Mouse (Mus musculus) forebrain, embryonic 16.5 days (tissue): Measurements from ENCODE around the gene 2610318N02Rik. TPM values are rescaled to one million over a fixed set of nuclear protein-coding genes. Genes with fewer than 3 reads are reported as not detected.
A peak's percentile ranks its signal among the peaks of the same experiment; 100 is the strongest.

ENCODE experiments used
- ATAC-seq: fragments of 200-750 bp; cut with Nextera tagmentation; 2 replicates; pipeline ENCODE4 v1.8.0; 2017; ENCODE audit warnings: mild to moderate bottlenecking, moderate library complexity
- H3K27ac ChIP-seq: fragments of 300-500 bp; sonication (generic); 2 replicates; pipeline ENCODE4 v1.5.1; 2014; ENCODE audit warnings: low read length, control low read depth
- H3K27me3 ChIP-seq: fragments of 300-500 bp; sonication (generic); replicated peaks from 2 replicates; pipeline ENCODE4 v1.6.1; 2014; ENCODE audit warnings: low read length; ENCODE audit not compliant: control insufficient read depth, insufficient read depth
- H3K36me3 ChIP-seq: fragments of 300-500 bp; sonication (generic); 2 replicates; pipeline ENCODE4 v1.6.1; 2014; ENCODE audit not compliant: control insufficient read depth, insufficient read depth
- H3K4me1 ChIP-seq: fragments of 300-500 bp; sonication (generic); replicated peaks from 2 replicates; pipeline ENCODE4 v1.6.1; 2014; ENCODE audit warnings: low read length; ENCODE audit not compliant: control insufficient read depth, insufficient read depth
- H3K4me2 ChIP-seq: fragments of 300-500 bp; sonication (generic); 2 replicates; pipeline ENCODE4 v1.6.1; 2014; ENCODE audit warnings: mild to moderate bottlenecking, low read length, control low read depth
- H3K4me3 ChIP-seq: fragments of 300-500 bp; sonication (generic); replicated peaks from 2 replicates; pipeline ENCODE4 v1.5.1; 2014; ENCODE audit warnings: mild to moderate bottlenecking, low read length, control low read depth
- H3K9ac ChIP-seq: fragments of 300-500 bp; sonication (generic); replicated peaks from 2 replicates; pipeline ENCODE4 v1.6.1; 2014; ENCODE audit warnings: low read depth, low read length, control low read depth
- H3K9me3 ChIP-seq: fragments of 300-500 bp; sonication (generic); 2 replicates; pipeline ENCODE4 v1.6.1; 2016; ENCODE audit warnings: low read length; ENCODE audit not compliant: control insufficient read depth
- WGBS: fragments of 180-500 bp; shearing (Covaris S2); extraction: QIAGEN DNeasy Blood & Tissue Kit; methylation state at CpG from one replicate; pipeline ENCODE4 v1.1.7; 2014; 5-methylcytosine and 5-hydroxymethylcytosine counted together
- polyA plus RNA-seq: library from polyadenylated mRNA; unstranded; fragments of >200 nt; fragmentation: Nextera tagmentation; extraction: Ambion mirVana; gene quantifications from 2 replicates; pipeline ENCODE4 v1.2.1, GENCODE M21; 2015

The 2610318N02Rik gene
- polyA plus RNA-seq, 1 experiment from 2014 or later, result 21.2 TPM

GRCm38 (mm10) chr16:17121569-17121968, 3.4 kb downstream of the 2610318N02Rik start:
- WGBS, result 32% methylated on average over 14 of the region's 14 CpGs
- H3K36me3 ChIP-seq, result no peaks in the 10 kb centered on the region
- no peak overlapping the region for H3K27ac ChIP-seq
- peak overlapping the region; percentile 35 for H3K4me3 ChIP-seq
- peak overlapping the region; percentile 22 for H3K4me2 ChIP-seq
- H3K9ac ChIP-seq, result peak overlapping the region; percentile 39; the same call in 1 of the 2 replicates
- ATAC-seq, result peak; percentile 57
- no peaks in the 10 kb centered on the region for H3K27me3 ChIP-seq
- no peaks in the 10 kb centered on the region for H3K9me3 ChIP-seq
- peaks cover 23% of the 10 kb centered on the region for H3K4me1 ChIP-seq

DNA sequence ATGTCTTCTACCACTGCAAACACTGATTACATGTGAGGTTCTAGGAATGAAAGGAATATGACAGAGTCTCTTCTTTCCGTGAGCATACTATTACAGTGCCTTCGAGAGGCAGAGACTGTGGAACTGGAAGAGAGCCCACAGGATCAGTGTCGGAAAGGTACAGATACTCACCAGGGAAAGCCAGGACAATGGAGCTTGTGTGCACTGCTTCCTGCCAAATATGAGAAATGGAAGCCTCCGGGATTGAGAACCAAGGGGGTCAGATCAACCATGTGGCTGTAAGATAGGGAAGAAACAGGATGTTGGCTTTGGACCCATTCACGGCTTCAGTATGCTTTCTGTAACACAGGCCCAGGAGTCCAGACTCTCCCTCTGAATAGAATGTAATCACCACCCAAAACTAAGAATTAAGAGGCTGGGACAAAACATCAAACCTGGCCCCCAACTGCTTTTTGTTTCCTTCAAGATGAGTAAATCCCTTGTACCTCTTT, 7.6 kb downstream of the 2610318N02Rik start:
- no peak overlapping the region for H3K27ac ChIP-seq
- H3K27me3 ChIP-seq, result no peaks in the 10 kb centered on the region
- no peak overlapping the region for H3K9ac ChIP-seq
- H3K36me3 ChIP-seq, result no peaks in the 10 kb centered on the region; the same call in 1 of the 2 replicates
- H3K4me2 ChIP-seq, result no peak overlapping the region
- H3K4me1 ChIP-seq, result no peaks in the 10 kb centered on the region; the same call in 1 of the 2 replicates
- no peaks in the 10 kb centered on the region for H3K9me3 ChIP-seq
- 85% methylated on average over 5 of the region's 5 CpGs for WGBS
- no peak overlapping the region for H3K4me3 ChIP-seq
- no peak for ATAC-seq

DNA sequence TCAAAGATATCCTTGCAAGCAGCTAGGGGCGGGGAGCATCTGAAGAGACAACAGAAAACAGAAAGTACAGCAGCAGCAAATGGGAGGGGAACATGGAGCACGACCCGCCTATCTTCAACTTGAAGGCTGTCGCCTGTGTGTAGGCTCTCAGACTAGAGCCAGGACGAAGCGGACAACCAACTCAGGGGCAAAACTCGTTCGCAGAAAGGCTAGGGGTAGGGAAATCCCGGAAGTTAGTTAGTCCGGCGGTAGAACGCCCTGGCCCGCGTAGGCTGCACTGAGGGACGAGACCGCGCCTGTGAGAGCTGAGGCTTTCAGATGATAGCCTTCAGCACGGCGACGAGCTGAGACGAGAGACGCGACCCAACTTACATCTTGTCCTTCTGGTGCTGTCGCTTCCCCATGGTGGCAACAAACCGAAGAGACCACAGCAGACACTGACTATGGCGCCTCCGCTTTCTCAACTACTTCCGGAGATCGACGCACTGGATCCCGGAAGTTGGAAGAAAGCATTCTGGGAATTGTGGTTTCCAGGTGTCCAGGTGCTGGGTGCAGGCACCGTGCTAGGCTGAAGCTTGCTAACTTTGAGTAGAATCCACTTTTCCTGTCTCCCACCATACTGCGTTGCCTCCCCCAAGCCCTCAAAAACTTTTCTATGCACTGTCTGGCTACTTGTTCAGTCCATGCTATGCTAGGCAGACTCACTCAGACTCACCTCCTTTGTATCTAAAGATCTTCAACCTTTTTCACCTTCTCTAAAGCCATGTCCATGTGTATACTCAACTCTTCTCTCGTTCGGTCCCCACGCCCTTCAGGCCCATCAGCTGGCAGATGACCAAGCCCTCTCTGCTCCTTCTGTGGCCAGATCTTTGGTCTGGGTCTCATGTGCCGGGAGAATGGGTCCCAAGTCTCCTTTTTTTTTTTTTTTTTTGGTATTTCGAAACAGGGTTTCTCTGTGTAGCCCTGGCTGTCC, 13.9 kb downstream of the 2610318N02Rik start, which contains the start of gene Ppil2:
Gene Ppil2 (minus strand): TSS at position 487 of the 973 bp plus-strand sequence.
- Histone ChIP-seq H3K27me3 (no peaks in the 10 kb centered on the region), H3K9me3 (no peaks in the 10 kb centered on the region), H3K4me1 (peaks cover 12% of the 10 kb centered on the region), H3K9ac (peak within 1 kb of the TSS; percentile 79), H3K4me2 (peak within 1 kb of the TSS; percentile 79), H3K4me3 (peak within 1 kb of the TSS; percentile 81), H3K27ac (0 out of 2 replicates have a peak within 1 kb of the TSS, but pooled peaks have one; percentile 58), H3K36me3 (peaks cover 12% of the 10 kb centered on the region)
- WGBS, result 8% methylated on average over 37 of the region's 38 CpGs
- ATAC-seq, result peak; percentile 95

DNA sequence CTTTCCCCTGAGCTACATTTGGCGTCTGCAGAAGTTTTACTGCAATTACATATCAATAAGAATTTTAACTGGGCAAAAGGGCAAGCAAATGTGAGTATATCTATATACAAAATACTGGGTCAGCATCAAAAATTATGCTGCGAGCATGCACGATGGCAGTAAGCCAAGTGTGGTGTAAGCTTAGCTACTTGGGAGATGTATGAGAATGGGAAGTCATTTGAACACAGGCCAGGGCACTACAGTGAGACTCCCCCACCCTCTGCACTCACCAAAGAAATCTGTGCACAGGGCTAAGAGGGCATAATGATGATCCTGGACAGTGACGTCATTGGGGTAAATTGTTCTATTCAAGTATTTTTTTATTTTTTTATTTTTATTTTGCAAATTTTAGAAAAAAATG, 20.4 kb downstream of the 2610318N02Rik start:
- H3K9me3 ChIP-seq, result no peaks in the 10 kb centered on the region
- no peak for ATAC-seq
- no peak overlapping the region for H3K9ac ChIP-seq
- peaks cover 16% of the 10 kb centered on the region for H3K4me1 ChIP-seq
- peaks cover 16% of the 10 kb centered on the region for H3K36me3 ChIP-seq
- no peaks in the 10 kb centered on the region for H3K27me3 ChIP-seq
- H3K4me2 ChIP-seq, result no peak overlapping the region
- no peak overlapping the region for H3K27ac ChIP-seq
- H3K4me3 ChIP-seq, result no peak overlapping the region
- WGBS, result 75% methylated on average over 4 of the region's 4 CpGs

GRCm38 (mm10) chr16:17102630-17103220, 22.2 kb downstream of the 2610318N02Rik start:
- 35% methylated on average over 7 of the region's 7 CpGs for WGBS
- Histone ChIP-seq H3K27me3 (no peaks in the 10 kb centered on the region), H3K9ac (no peak overlapping the region), H3K4me3 (no peak overlapping the region), H3K27ac (no peak overlapping the region), H3K9me3 (no peaks in the 10 kb centered on the region), H3K4me2 (no peak overlapping the region), H3K4me1 (peaks cover 13% of the 10 kb centered on the region), H3K36me3 (peaks cover 19% of the 10 kb centered on the region)
- ATAC-seq, result peak; percentile 62

DNA sequence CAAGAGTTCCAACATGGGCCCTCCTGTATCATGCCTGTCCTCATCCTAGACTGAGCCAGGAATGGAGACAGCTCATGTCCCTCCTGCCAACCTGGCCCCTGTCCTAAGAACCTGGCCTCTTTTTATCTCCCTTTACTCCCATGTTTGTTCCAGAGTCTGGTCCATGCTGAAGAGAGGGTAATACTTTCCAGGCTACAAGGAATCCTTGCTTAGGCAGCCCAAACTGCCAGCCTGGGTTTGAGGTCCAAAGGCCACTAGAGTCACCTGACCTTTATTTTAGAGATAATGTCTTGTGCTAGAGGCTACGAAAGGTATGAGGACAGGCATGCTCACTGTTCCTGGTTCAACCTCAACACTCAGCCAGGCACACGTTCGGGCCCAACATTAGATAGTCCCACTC, 28.0 kb downstream of the 2610318N02Rik start:
- Histone ChIP-seq H3K27me3 (no peaks in the 10 kb centered on the region), H3K4me2 (no peak overlapping the region), H3K4me3 (no peak overlapping the region), H3K27ac (no peak overlapping the region), H3K9me3 (no peaks in the 10 kb centered on the region), H3K9ac (no peak overlapping the region), H3K36me3 (peaks cover 21% of the 10 kb centered on the region), H3K4me1 (no peaks in the 10 kb centered on the region)
- 94% methylated on average over 3 of the region's 3 CpGs for WGBS
- ATAC-seq, result no peak

GRCm38 (mm10) chr16:17088346-17088745, 36.6 kb downstream of the 2610318N02Rik start:
- peaks cover 56% of the 10 kb centered on the region for H3K36me3 ChIP-seq

DNA sequence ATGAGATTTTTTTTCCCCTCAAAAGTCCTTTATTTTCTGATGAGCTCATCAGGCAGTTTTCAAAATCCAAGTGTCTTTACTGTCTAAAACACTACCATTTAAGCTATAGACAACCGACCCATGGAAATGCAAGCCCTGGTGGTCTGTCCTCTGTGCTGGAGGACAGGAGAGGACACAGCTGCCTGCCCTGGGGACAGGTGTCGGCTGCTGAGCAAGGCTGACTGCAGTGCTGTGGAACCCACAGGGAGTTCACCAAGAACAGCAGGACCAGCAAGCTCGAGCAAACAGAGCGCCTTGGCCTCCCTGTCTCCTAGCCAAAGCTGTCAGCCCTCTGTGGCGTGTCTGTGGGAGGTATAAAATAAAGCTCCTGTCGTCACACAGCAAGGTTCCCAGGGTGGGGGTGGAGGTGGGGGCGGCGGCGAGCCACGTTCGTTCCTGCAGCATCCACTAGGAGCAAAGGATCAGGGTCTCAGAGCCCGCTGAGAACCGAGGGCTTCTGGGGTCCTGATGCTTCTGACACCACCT, 38.2 kb downstream of the 2610318N02Rik start:
- Histone ChIP-seq H3K4me3 (no peak overlapping the region), H3K27me3 (no peaks in the 10 kb centered on the region), H3K4me1 (no peaks in the 10 kb centered on the region), H3K36me3 (peaks cover 62% of the 10 kb centered on the region), H3K9ac (no peak overlapping the region), H3K4me2 (no peak overlapping the region), H3K27ac (no peak overlapping the region), H3K9me3 (no peaks in the 10 kb centered on the region)
- 75% methylated on average over 13 of the region's 13 CpGs for WGBS
- ATAC-seq, result no peak

More at GRCm38 (mm10) chr16:17088346-17088745, 36.6 kb downstream of the 2610318N02Rik start:
- no peaks in the 10 kb centered on the region for H3K27me3 ChIP-seq
- ATAC-seq, result peak; percentile 27; the same call in 1 of the 2 replicates
- H3K4me1 ChIP-seq, result no peaks in the 10 kb centered on the region
- no peaks in the 10 kb centered on the region for H3K9me3 ChIP-seq
- H3K27ac ChIP-seq, result no peak overlapping the region
- WGBS, result 73% methylated on average over 3 of the region's 3 CpGs
- no peak overlapping the region for H3K4me3 ChIP-seq
- no peak overlapping the region for H3K9ac ChIP-seq
- no peak overlapping the region for H3K4me2 ChIP-seq

GRCm38 (mm10) chr16:17086241-17086640, 38.7 kb downstream of the 2610318N02Rik start:
- Histone ChIP-seq H3K4me3 (no peak overlapping the region), H3K9ac (no peak overlapping the region), H3K27ac (no peak overlapping the region), H3K9me3 (no peaks in the 10 kb centered on the region), H3K4me1 (no peaks in the 10 kb centered on the region), H3K27me3 (no peaks in the 10 kb centered on the region), H3K4me2 (no peak overlapping the region), H3K36me3 (peaks cover 61% of the 10 kb centered on the region)
- ATAC-seq, result no peak
- WGBS, result 89% methylated on average over 3 of the region's 3 CpGs
